Mouse (Mus musculus) cortical plate, adult 2 months (tissue): ENCODE measurements around the gene Vill.

Experiments used
- CTCF ChIP-seq: fragments of 200-500 bp; IDR thresholded peaks from 2 replicates; pipeline ENCODE4 v1.5.1; 2011; ENCODE audit warnings: mild to moderate bottlenecking, control low read depth, low read length; ENCODE audit not compliant: insufficient read depth; ENCODE audit errors: extremely low read depth
- POLR2A ChIP-seq: fragments of 200-500 bp; IDR thresholded peaks from 2 replicates; pipeline ENCODE4 v1.6.1; 2011; ENCODE audit warnings: mild to moderate bottlenecking, low read length, control low read depth; ENCODE audit not compliant: insufficient read depth; ENCODE audit errors: extremely low read depth

- TF ChIP-seq CTCF (no peak), POLR2A (no peak)
These were observed 11.7 kb downstream of the Vill start for GRCm38 (mm10) chr9:119064296-119064695.
